Mouse (Mus musculus) heart, adult 2 months (tissue): ENCODE measurements around the gene Fam57b.

Source experiments
- CTCF ChIP-seq: fragments of 200-600 bp; IDR thresholded peaks from 2 replicates; pipeline ENCODE4 v1.8.1; 2022; ENCODE audit warnings: antibody characterized with exemption, mild to moderate bottlenecking, moderate library complexity
- POLR2A ChIP-seq: fragments of 200-500 bp; IDR thresholded peaks from 2 replicates; pipeline ENCODE4 v1.6.1; 2011; ENCODE audit warnings: mild to moderate bottlenecking, low read depth, low read length, control low read depth; ENCODE audit not compliant: insufficient read depth

DNA sequence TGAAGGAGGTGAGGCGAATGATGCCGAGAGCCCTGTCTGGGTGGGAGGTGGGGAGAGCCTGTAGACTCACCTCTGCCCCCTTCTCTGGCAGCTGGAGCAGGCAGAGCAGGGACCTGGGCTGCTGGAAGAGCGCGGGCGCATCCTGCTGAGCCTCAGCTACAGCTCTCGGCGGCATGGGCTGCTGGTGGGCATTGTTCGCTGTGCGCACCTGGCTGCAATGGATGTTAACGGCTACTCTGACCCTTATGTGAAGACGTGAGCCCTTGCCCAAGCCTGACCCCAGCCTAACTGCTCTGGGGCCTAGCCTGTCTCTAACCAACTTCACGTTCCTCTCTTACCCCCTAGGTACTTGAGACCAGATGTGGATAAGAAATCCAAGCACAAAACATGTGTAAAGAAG lies 53.7 kb downstream of the Fam57b start:
- TF ChIP-seq POLR2A (no peak), CTCF (no peak)
